Mouse (Mus musculus) megakaryocyte-erythroid progenitor cell, adult 5 weeks (primary cell): ENCODE data around the gene Hspb3. TPM values are rescaled to one million over a fixed set of nuclear protein-coding genes. Genes with fewer than 3 reads are reported as not detected.

Experiments used
- polyA plus RNA-seq: library from polyadenylated mRNA; stranded (reverse); fragments of >175 nt; gene quantifications from 2 replicates; pipeline ENCODE4 v1.2.3, GENCODE M21; 2012

The Hspb3 gene
- polyA plus RNA-seq, result not detected in 2 replicates

GRCm38 (mm10) chr13:113663151-113663779 lies at the start of gene Hspb3:
Gene Hspb3 (minus strand): TSS chr13:113663676.

GRCm38 (mm10) chr13:113617891-113618823 lies 45.3 kb downstream of the Hspb3 start, which contains the start of gene Snx18:
Gene Snx18 (minus strand): TSS chr13:113618564.

Other genes starting within 250 kb of the Hspb3 start
- gene Snx18, start 45.1 kb downstream of the Hspb3 start, polyA plus RNA-seq, result 19.1 and 19.3 TPM in 2 replicates
- gene Arl15, start 130.8 kb upstream of the Hspb3 start, polyA plus RNA-seq, result 0.46 and 0.47 TPM in 2 replicates